Mouse (Mus musculus) embryonic fibroblast, embryonic 13.5 days (primary cell): ENCODE measurements around the gene Mmaa. TPM values are rescaled to one million over a fixed set of nuclear protein-coding genes. Genes with fewer than 3 reads are reported as not detected.

Experiments
- H3K27ac ChIP-seq: 2 replicates; pipeline ENCODE4 v1.5.1; 2012; ENCODE audit warnings: low read length, control low read depth, inconsistent platforms; ENCODE audit not compliant: insufficient read depth
- H3K4me1 ChIP-seq: 2 replicates; pipeline ENCODE4 v1.6.1; 2011; ENCODE audit warnings: low read length; ENCODE audit not compliant: control insufficient read depth, insufficient read depth
- H3K4me3 ChIP-seq: 2 replicates; pipeline ENCODE4 v1.5.1; 2011; ENCODE audit warnings: mild to moderate bottlenecking, control low read depth, low read length; ENCODE audit not compliant: insufficient read depth
- CTCF ChIP-seq: IDR thresholded peaks from 2 replicates; pipeline ENCODE4 v1.5.1; 2011; ENCODE audit warnings: mild to moderate bottlenecking, control low read depth, low read length, moderate library complexity, borderline replicate concordance; ENCODE audit not compliant: insufficient read depth
- POLR2A ChIP-seq: IDR thresholded peaks from 2 replicates; pipeline ENCODE4 v1.6.1; 2011; ENCODE audit warnings: low read depth, mild to moderate bottlenecking, control low read depth, low read length, moderate library complexity
- polyA plus RNA-seq: library from polyadenylated mRNA; stranded (reverse); fragments of >200 nt; gene quantifications from 2 replicates; pipeline ENCODE4 v1.2.4, GENCODE M21; 2011; ENCODE audit warnings: low read depth; ENCODE audit not compliant: missing spikeins, insufficient read length

Gene Mmaa
- polyA plus RNA-seq, 1 experiment: 12.0 TPM

- no peak overlapping the region for H3K27ac ChIP-seq
- no peak overlapping the region for H3K4me3 ChIP-seq
- no peak for TF ChIP-seq CTCF
- TF ChIP-seq POLR2A: no peak; the same call in 1 of the 2 replicates
- H3K4me1 ChIP-seq: peaks cover 2% of the 10 kb centered on the region; the same call in 1 of the 2 replicates
Observed at GRCm38 (mm10) chr8:79292712-79293264, 1.9 kb downstream of the Mmaa start.

- H3K27ac ChIP-seq: no peak overlapping the region
- H3K4me1 ChIP-seq: peaks cover 6% of the 10 kb centered on the region
- TF ChIP-seq CTCF: no peak
- TF ChIP-seq POLR2A: no peak
- no peak overlapping the region for H3K4me3 ChIP-seq
Observed at GRCm38 (mm10) chr8:79289592-79289991, 5.1 kb downstream of the Mmaa start.

- H3K27ac ChIP-seq: no peak overlapping the region
- H3K4me1 ChIP-seq: peaks cover 6% of the 10 kb centered on the region
- TF ChIP-seq CTCF: no peak
- H3K4me3 ChIP-seq: no peak overlapping the region
Observed at GRCm38 (mm10) chr8:79288681-79289080, 6.1 kb downstream of the Mmaa start.

- no peak for TF ChIP-seq CTCF
- TF ChIP-seq POLR2A: no peak
- H3K27ac ChIP-seq: no peak overlapping the region
- H3K4me3 ChIP-seq: no peak overlapping the region
- peaks cover 4% of the 10 kb centered on the region for H3K4me1 ChIP-seq
Observed at GRCm38 (mm10) chr8:79288250-79288649, 6.5 kb downstream of the Mmaa start.

- Histone ChIP-seq H3K4me1 (peaks cover 8% of the 10 kb centered on the region), H3K4me3 (no peak overlapping the region), H3K27ac (peak overlapping the region; percentile 81)
- no peak for TF ChIP-seq POLR2A
Observed at GRCm38 (mm10) chr8:79286424-79286823, 8.3 kb downstream of the Mmaa start.

- Histone ChIP-seq H3K4me3 (no peak overlapping the region), H3K27ac (no peak overlapping the region), H3K4me1 (peaks cover 13% of the 10 kb centered on the region)
- TF ChIP-seq POLR2A (no peak), CTCF (no peak)
Observed at GRCm38 (mm10) chr8:79284626-79285025, 10.1 kb downstream of the Mmaa start.

- 0 out of 2 replicates have a peak, but pooled peaks cover 9% of the 10 kb centered on the region for H3K4me1 ChIP-seq
- peak overlapping the region; percentile 72 for H3K27ac ChIP-seq
- H3K4me3 ChIP-seq: no peak overlapping the region
- TF ChIP-seq POLR2A (no peak), CTCF (no peak)
Observed at GRCm38 (mm10) chr8:79281376-79281890, 13.3 kb downstream of the Mmaa start.

- Histone ChIP-seq H3K4me3 (no peak overlapping the region), H3K27ac (no peak overlapping the region)
- TF ChIP-seq CTCF: no peak
- no peak for TF ChIP-seq POLR2A
Observed at GRCm38 (mm10) chr8:79277264-79277870, 17.4 kb downstream of the Mmaa start.

GRCm38 (mm10) chr8:79274940-79275339 is 19.8 kb downstream of the Mmaa start:
- H3K27ac ChIP-seq: no peak overlapping the region
- no peak overlapping the region for H3K4me3 ChIP-seq
- no peak for TF ChIP-seq POLR2A
- TF ChIP-seq CTCF: no peak
- H3K4me1 ChIP-seq: no peaks in the 10 kb centered on the region

More at GRCm38 (mm10) chr8:79277264-79277870, 17.4 kb downstream of the Mmaa start:
- H3K4me1 ChIP-seq: 0 out of 2 replicates have a peak, but pooled peaks cover 9% of the 10 kb centered on the region

- TF ChIP-seq POLR2A (no peak), CTCF (no peak)
- Histone ChIP-seq H3K4me3 (no peak overlapping the region), H3K4me1 (no peaks in the 10 kb centered on the region), H3K27ac (no peak overlapping the region)
Observed at GRCm38 (mm10) chr8:79273776-79274175, 21.0 kb downstream of the Mmaa start.

- Histone ChIP-seq H3K4me1 (no peaks in the 10 kb centered on the region), H3K27ac (no peak overlapping the region), H3K4me3 (no peak overlapping the region)
- TF ChIP-seq POLR2A (no peak), CTCF (no peak)
Observed at GRCm38 (mm10) chr8:79272676-79273075, 22.1 kb downstream of the Mmaa start.
